Mouse (Mus musculus): ENCODE data around the gene Mbd4. TPM values are rescaled to one million over a fixed set of nuclear protein-coding genes. Genes with fewer than 3 reads are reported as not detected.
A peak's percentile ranks its signal among the peaks of the same experiment; 100 is the strongest.
"Not testable (repeated sequence)": the region's sequence is repeated elsewhere in the genome, so short reads cannot be mapped to it uniquely, and the experiment has no call there.

Mbd4 gene
- polyA plus RNA-seq, 1 experiment from 2014 or later = 9.3 TPM

GRCm38 (mm10) chr6:115867157-115867556 lies 14.0 kb upstream of the Mbd4 start:
- H3K27me3 ChIP-seq (ENCODE audit: control insufficient read depth, insufficient read depth, low read depth, low read length); H3K9me3 ChIP-seq (replicated peaks; ENCODE audit: control insufficient read depth, low read length); H3K36me3 ChIP-seq (ENCODE audit: control insufficient read depth, insufficient read depth); H3K4me3 ChIP-seq (ENCODE audit: low read depth, low read length); H3K4me1 ChIP-seq (ENCODE audit: control insufficient read depth, low read depth, low read length); H3K9ac ChIP-seq (ENCODE audit: low read depth, low read length); ATAC-seq (ENCODE audit: low read depth); H3K4me2 ChIP-seq (ENCODE audit: low read depth, low read length); H3K27ac ChIP-seq (ENCODE audit: low read length): not testable (repeated sequence)
- no CpG with 5 or more reads among the region's 3 CpGs for WGBS (ENCODE audit: insufficient replicate concordance)

- no peak overlapping the region for H3K4me3 ChIP-seq (ENCODE audit: low read depth, low read length)
- ATAC-seq (ENCODE audit: low read depth) = peak; percentile 19; the same call in 1 of the 2 replicates
- H3K27me3 ChIP-seq (ENCODE audit: control insufficient read depth, insufficient read depth, low read depth, low read length) = no peaks in the 10 kb centered on the region
- no peaks in the 10 kb centered on the region for H3K4me1 ChIP-seq (ENCODE audit: control insufficient read depth, low read depth, low read length)
- no peak overlapping the region for H3K4me2 ChIP-seq (ENCODE audit: low read depth, low read length)
- no peaks in the 10 kb centered on the region for H3K9me3 ChIP-seq (replicated peaks; ENCODE audit: control insufficient read depth, low read length)
- no peaks in the 10 kb centered on the region for H3K36me3 ChIP-seq (ENCODE audit: control insufficient read depth, insufficient read depth)
- no peak overlapping the region for H3K27ac ChIP-seq (ENCODE audit: low read length)
- WGBS (ENCODE audit: insufficient replicate concordance) = 62% methylated on average over 4 of the region's 4 CpGs
- H3K9ac ChIP-seq (ENCODE audit: low read depth, low read length) = no peak overlapping the region
Observed at GRCm38 (mm10) chr6:115865246-115865645, 12.1 kb upstream of the Mbd4 start.

GRCm38 (mm10) chr6:115863340-115863841 lies 10.2 kb upstream of the Mbd4 start:
- no peaks in the 10 kb centered on the region for H3K27me3 ChIP-seq (ENCODE audit: control insufficient read depth, insufficient read depth, low read depth, low read length)
- H3K36me3 ChIP-seq (ENCODE audit: control insufficient read depth, insufficient read depth) = no peaks in the 10 kb centered on the region
- H3K4me1 ChIP-seq (ENCODE audit: control insufficient read depth, low read depth, low read length) = no peaks in the 10 kb centered on the region; the same call in 1 of the 2 replicates
- no peak overlapping the region for H3K9ac ChIP-seq (ENCODE audit: low read depth, low read length)
- H3K4me3 ChIP-seq (ENCODE audit: low read depth, low read length) = no peak overlapping the region
- H3K4me2 ChIP-seq (ENCODE audit: low read depth, low read length) = no peak overlapping the region
- no peak overlapping the region for H3K27ac ChIP-seq (ENCODE audit: low read length)
- ATAC-seq (ENCODE audit: low read depth) = no peak
- WGBS (ENCODE audit: insufficient replicate concordance) = 51% methylated on average over 7 of the region's 7 CpGs
- H3K9me3 ChIP-seq (replicated peaks; ENCODE audit: control insufficient read depth, low read length) = no peaks in the 10 kb centered on the region

- no peaks in the 10 kb centered on the region for H3K9me3 ChIP-seq (replicated peaks; ENCODE audit: control insufficient read depth, low read length)
- H3K9ac ChIP-seq (ENCODE audit: low read depth, low read length) = no peak overlapping the region
- no peaks in the 10 kb centered on the region for H3K36me3 ChIP-seq (ENCODE audit: control insufficient read depth, insufficient read depth)
- WGBS (ENCODE audit: insufficient replicate concordance) = 51% methylated on average over 7 of the region's 7 CpGs
- H3K4me2 ChIP-seq (ENCODE audit: low read depth, low read length) = no peak overlapping the region
- ATAC-seq (ENCODE audit: low read depth) = 0 out of 2 replicates have a peak, but pooled peaks have one; percentile 17
- H3K27me3 ChIP-seq (ENCODE audit: control insufficient read depth, insufficient read depth, low read depth, low read length) = no peaks in the 10 kb centered on the region
- H3K27ac ChIP-seq (ENCODE audit: low read length) = no peak overlapping the region
- no peak overlapping the region for H3K4me3 ChIP-seq (ENCODE audit: low read depth, low read length)
- H3K4me1 ChIP-seq (ENCODE audit: control insufficient read depth, low read depth, low read length) = no peaks in the 10 kb centered on the region; the same call in 1 of the 2 replicates
Observed at GRCm38 (mm10) chr6:115860027-115860556, 6.9 kb upstream of the Mbd4 start.

- 20% methylated on average over 4 of the region's 4 CpGs for WGBS (ENCODE audit: insufficient replicate concordance)
- H3K4me2 ChIP-seq (ENCODE audit: low read depth, low read length) = no peak overlapping the region
- H3K9me3 ChIP-seq (replicated peaks; ENCODE audit: control insufficient read depth, low read length) = no peaks in the 10 kb centered on the region
- ATAC-seq (ENCODE audit: low read depth) = peak; percentile 68
- no peaks in the 10 kb centered on the region for H3K36me3 ChIP-seq (ENCODE audit: control insufficient read depth, insufficient read depth)
- no peak overlapping the region for H3K4me3 ChIP-seq (ENCODE audit: low read depth, low read length)
- H3K4me1 ChIP-seq (ENCODE audit: control insufficient read depth, low read depth, low read length) = no peaks in the 10 kb centered on the region; the same call in 1 of the 2 replicates
- H3K9ac ChIP-seq (ENCODE audit: low read depth, low read length) = no peak overlapping the region
- no peaks in the 10 kb centered on the region for H3K27me3 ChIP-seq (ENCODE audit: control insufficient read depth, insufficient read depth, low read depth, low read length)
- no peak overlapping the region for H3K27ac ChIP-seq (ENCODE audit: low read length)
Observed at GRCm38 (mm10) chr6:115859258-115859657, 6.1 kb upstream of the Mbd4 start.

- Histone ChIP-seq H3K4me3 (ENCODE audit: low read depth, low read length) (no peak overlapping the region), H3K4me2 (ENCODE audit: low read depth, low read length) (no peak overlapping the region), H3K9me3 (replicated peaks; ENCODE audit: control insufficient read depth, low read length) (no peaks in the 10 kb centered on the region), H3K27ac (ENCODE audit: low read length) (no peak overlapping the region), H3K9ac (ENCODE audit: low read depth, low read length) (no peak overlapping the region), H3K4me1 (ENCODE audit: control insufficient read depth, low read depth, low read length) (peaks cover 18% of the 10 kb centered on the region), H3K36me3 (ENCODE audit: control insufficient read depth, insufficient read depth) (no peaks in the 10 kb centered on the region), H3K27me3 (ENCODE audit: control insufficient read depth, insufficient read depth, low read depth, low read length) (no peaks in the 10 kb centered on the region)
- 61% methylated on average over 4 of the region's 4 CpGs for WGBS (ENCODE audit: insufficient replicate concordance)
- ATAC-seq (ENCODE audit: low read depth) = no peak
Observed at GRCm38 (mm10) chr6:115856361-115856745, 3.2 kb upstream of the Mbd4 start.

GRCm38 (mm10) chr6:115855733-115856360 lies 2.7 kb upstream of the Mbd4 start:
- Histone ChIP-seq H3K9ac (ENCODE audit: low read depth, low read length) (no peak overlapping the region), H3K9me3 (replicated peaks; ENCODE audit: control insufficient read depth, low read length) (no peaks in the 10 kb centered on the region), H3K27ac (ENCODE audit: low read length) (no peak overlapping the region), H3K27me3 (ENCODE audit: control insufficient read depth, insufficient read depth, low read depth, low read length) (no peaks in the 10 kb centered on the region), H3K36me3 (ENCODE audit: control insufficient read depth, insufficient read depth) (no peaks in the 10 kb centered on the region), H3K4me1 (ENCODE audit: control insufficient read depth, low read depth, low read length) (peaks cover 20% of the 10 kb centered on the region), H3K4me2 (ENCODE audit: low read depth, low read length) (no peak overlapping the region), H3K4me3 (ENCODE audit: low read depth, low read length) (no peak overlapping the region)
- WGBS (ENCODE audit: insufficient replicate concordance) = 64% methylated on average over 3 of the region's 3 CpGs
- no peak for ATAC-seq (ENCODE audit: low read depth)

- H3K4me3 ChIP-seq (ENCODE audit: low read depth, low read length) = no peak overlapping the region
- peaks cover 20% of the 10 kb centered on the region for H3K4me1 ChIP-seq (ENCODE audit: control insufficient read depth, low read depth, low read length)
- peaks cover under 1% of the 10 kb centered on the region; the same call in 1 of the 2 replicates for H3K36me3 ChIP-seq (ENCODE audit: control insufficient read depth, insufficient read depth)
- no peak overlapping the region for H3K9ac ChIP-seq (ENCODE audit: low read depth, low read length)
- H3K9me3 ChIP-seq (replicated peaks; ENCODE audit: control insufficient read depth, low read length) = no peaks in the 10 kb centered on the region
- no peak overlapping the region for H3K4me2 ChIP-seq (ENCODE audit: low read depth, low read length)
- WGBS (ENCODE audit: insufficient replicate concordance) = 57% methylated on average over 2 of the region's 2 CpGs
- H3K27me3 ChIP-seq (ENCODE audit: control insufficient read depth, insufficient read depth, low read depth, low read length) = no peaks in the 10 kb centered on the region
- no peak for ATAC-seq (ENCODE audit: low read depth)
- H3K27ac ChIP-seq (ENCODE audit: low read length) = no peak overlapping the region
Observed at GRCm38 (mm10) chr6:115854432-115854831, 1.3 kb upstream of the Mbd4 start.

GRCm38 (mm10) chr6:115853985-115854384 lies 814 bp upstream of the Mbd4 start:
- peak overlapping the region; percentile 82 for H3K4me2 ChIP-seq (ENCODE audit: low read depth, low read length)
- 54% methylated on average over 7 of the region's 7 CpGs for WGBS (ENCODE audit: insufficient replicate concordance)
- peak overlapping the region; percentile 63 for H3K9ac ChIP-seq (ENCODE audit: low read depth, low read length)
- H3K27me3 ChIP-seq (ENCODE audit: control insufficient read depth, insufficient read depth, low read depth, low read length) = no peaks in the 10 kb centered on the region
- no peak for ATAC-seq (ENCODE audit: low read depth)
- peaks cover 20% of the 10 kb centered on the region for H3K4me1 ChIP-seq (ENCODE audit: control insufficient read depth, low read depth, low read length)
- peak overlapping the region; percentile 61 for H3K27ac ChIP-seq (ENCODE audit: low read length)
- peak overlapping the region; percentile 80 for H3K4me3 ChIP-seq (ENCODE audit: low read depth, low read length)
- H3K36me3 ChIP-seq (ENCODE audit: control insufficient read depth, insufficient read depth) = peaks cover 4% of the 10 kb centered on the region; the same call in 1 of the 2 replicates
- H3K9me3 ChIP-seq (replicated peaks; ENCODE audit: control insufficient read depth, low read length) = no peaks in the 10 kb centered on the region
